Mouse (Mus musculus): Measurements from ENCODE around the gene Olfr1500.
"Not testable (repeated sequence)": the region's sequence is repeated elsewhere in the genome, so short reads cannot be mapped to it uniquely, and the experiment has no call there.

Olfr1500 gene

GRCm38 (mm10) chr19:13830388-13830787 lies at the start of gene Olfr1500:
Gene Olfr1500, minus strand, starts transcription at chr19:13830488.
- DNase-seq (ENCODE audit: low spot score in 2 of 2) = no peak

- no peak for DNase-seq (ENCODE audit: low spot score in 2 of 2)
These were observed 31.2 kb upstream of the Olfr1500 start, which contains the start of gene Olfr1502 for GRCm38 (mm10) chr19:13861495-13861894. Gene Olfr1502, plus strand, starts transcription at chr19:13861795.

- not testable (repeated sequence) for DNase-seq (ENCODE audit: low spot score in 2 of 2)
These were observed 20.3 kb upstream of the Olfr1500 start, which contains the start of gene Olfr1501 for GRCm38 (mm10) chr19:13850592-13850991. Gene Olfr1501, minus strand, starts transcription at chr19:13850692.

GRCm38 (mm10) chr19:13828447-13828846 lies 1.8 kb downstream of the Olfr1500 start:
- DNase-seq (ENCODE audit: low spot score in 2 of 2) = no peak

GRCm38 (mm10) chr19:13820847-13821246 lies 9.4 kb downstream of the Olfr1500 start:
- no peak for DNase-seq (ENCODE audit: low spot score in 2 of 2)

GRCm38 (mm10) chr19:13819347-13819746 lies 10.9 kb downstream of the Olfr1500 start, which contains the start of gene Olfr1499:
Gene Olfr1499, minus strand, starts transcription at chr19:13819447.
- no peak for DNase-seq (ENCODE audit: low spot score in 2 of 2)

GRCm38 (mm10) chr19:13818827-13819226 lies 11.5 kb downstream of the Olfr1500 start:
- DNase-seq (ENCODE audit: low spot score in 2 of 2) = no peak

GRCm38 (mm10) chr19:13812823-13813222 lies 17.5 kb downstream of the Olfr1500 start:
- DNase-seq (ENCODE audit: low spot score in 2 of 2) = no peak

- DNase-seq (ENCODE audit: low spot score in 2 of 2) = not testable (repeated sequence)
These were observed 24.8 kb downstream of the Olfr1500 start for GRCm38 (mm10) chr19:13805486-13805885.

GRCm38 (mm10) chr19:13798102-13798501 lies 32.2 kb downstream of the Olfr1500 start, which contains the start of gene Olfr1497:
Gene Olfr1497, minus strand, starts transcription at chr19:13798202.
- no peak for DNase-seq (ENCODE audit: low spot score in 2 of 2)

- DNase-seq (ENCODE audit: low spot score in 2 of 2) = no peak
These were observed 52.7 kb downstream of the Olfr1500 start, which contains the start of gene Olfr1496 for GRCm38 (mm10) chr19:13777578-13777977. Gene Olfr1496, plus strand, starts transcription at chr19:13777878.

All from spleen, postnatal 36 days (tissue).